Mouse (Mus musculus) forebrain, postnatal 0 days (tissue): Measurements from ENCODE around the gene Phactr2. TPM values are rescaled to one million over a fixed set of nuclear protein-coding genes. Genes with fewer than 3 reads are reported as not detected.

ENCODE experiments used
- ATAC-seq: fragments of 200-750 bp; cut with Nextera tagmentation; 2 replicates; pipeline ENCODE4 v1.8.0; 2017; ENCODE audit warnings: mild to moderate bottlenecking, moderate library complexity
- DNase-seq: peaks from one replicate; pipeline ENCODE4 v3.0.0-alpha.2; 2015
- H3K27ac ChIP-seq: fragments of 300-500 bp; sonication (generic); 2 replicates; pipeline ENCODE4 v1.5.1; 2014; ENCODE audit warnings: low read depth, mild to moderate bottlenecking, antibody characterized with exemption, low read length, moderate library complexity, mixed read lengths
- H3K27me3 ChIP-seq: fragments of 300-500 bp; sonication (generic); 2 replicates; pipeline ENCODE4 v1.6.1; 2014; ENCODE audit warnings: mild to moderate bottlenecking, low read length, mixed read lengths; ENCODE audit not compliant: insufficient read depth
- H3K36me3 ChIP-seq: fragments of 300-500 bp; sonication (generic); 2 replicates; pipeline ENCODE4 v1.6.1; 2014; ENCODE audit warnings: mild to moderate bottlenecking, moderate library complexity; ENCODE audit not compliant: insufficient read depth
- H3K4me1 ChIP-seq: fragments of 300-500 bp; sonication (generic); 2 replicates; pipeline ENCODE4 v1.6.1; 2014; ENCODE audit warnings: antibody characterized with exemption; ENCODE audit not compliant: insufficient read depth
- H3K4me2 ChIP-seq: fragments of 300-500 bp; sonication (generic); 2 replicates; pipeline ENCODE4 v1.6.1; 2014; ENCODE audit warnings: low read depth, mild to moderate bottlenecking, moderate library complexity
- H3K4me3 ChIP-seq: fragments of 300-500 bp; sonication (generic); 2 replicates; pipeline ENCODE4 v1.5.1; 2014; ENCODE audit warnings: low read depth, low read length, mixed read lengths
- H3K9ac ChIP-seq: fragments of 300-500 bp; sonication (generic); 2 replicates; pipeline ENCODE4 v1.6.1; 2014; ENCODE audit warnings: mild to moderate bottlenecking
- H3K9me3 ChIP-seq: fragments of 300-500 bp; sonication (generic); 2 replicates; pipeline ENCODE4 v1.6.1; 2016; ENCODE audit warnings: low read length
- CTCF ChIP-seq: sonication (generic); IDR thresholded peaks from 2 replicates; pipeline ENCODE4 v1.5.1; 2016; ENCODE audit warnings: antibody characterized with exemption, control low read depth, low read depth
- WGBS: fragments of 180-500 bp; shearing (Covaris S2); extraction: QIAGEN DNeasy Blood & Tissue Kit; methylation state at CpG from one replicate; pipeline ENCODE4 v1.1.7; 2014; 5-methylcytosine and 5-hydroxymethylcytosine counted together
- polyA plus RNA-seq: library from polyadenylated mRNA; unstranded; fragments of >200 nt; fragmentation: Nextera tagmentation; extraction: Ambion mirVana; gene quantifications from 2 replicates; pipeline ENCODE4 v1.2.1, GENCODE M21; 2015
- total RNA-seq: library from RNA; depleted of rRNA; stranded (reverse); fragments of >200 nt; gene quantifications from 2 replicates; pipeline ENCODE4 v1.2.3, GENCODE M21; 2014

Gene Phactr2
- total and polyA plus RNA-seq, 2 experiments from 2014 or later = 8.1 to 10.5 TPM

DNA sequence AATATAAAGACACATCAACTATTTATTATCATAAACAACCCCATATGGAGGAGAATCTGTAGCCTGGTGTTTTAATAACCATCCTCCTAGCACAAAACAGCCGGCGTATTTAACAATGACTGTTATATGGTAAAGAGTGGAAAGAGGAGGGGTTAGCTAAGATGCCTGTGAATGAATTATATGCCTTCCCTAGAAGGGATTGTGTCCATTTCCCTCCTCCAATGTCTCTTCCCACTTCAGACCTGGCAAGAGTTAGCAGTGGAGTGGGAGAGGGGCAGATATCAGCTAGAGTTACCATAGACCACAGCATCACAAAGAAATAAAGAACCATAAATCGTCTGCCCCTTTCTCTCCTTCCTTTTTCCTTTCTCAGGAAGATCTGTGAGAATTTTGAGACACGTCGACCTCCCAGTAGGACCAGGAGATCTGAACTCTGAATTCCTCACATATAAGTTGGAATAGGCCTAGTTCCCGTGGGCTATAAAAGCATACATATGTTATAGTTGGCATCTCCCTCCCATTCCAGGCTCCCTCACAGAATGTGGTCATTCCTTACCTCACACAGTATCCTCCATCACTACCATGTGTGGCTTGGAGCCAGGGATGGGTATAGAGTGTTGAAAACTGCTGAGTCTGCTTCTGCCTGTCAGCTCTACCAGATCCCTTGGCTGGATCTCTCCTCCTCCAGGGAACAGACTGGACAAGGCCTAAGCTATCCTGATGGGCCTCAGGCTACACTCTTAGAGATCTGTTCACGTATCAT is 25.7 kb downstream of the Phactr2 start:
- TF ChIP-seq CTCF = no peak
- no peak overlapping the region for H3K4me2 ChIP-seq
- no peak overlapping the region for H3K27ac ChIP-seq
- WGBS = 80% methylated on average over 7 of the region's 7 CpGs
- no peak overlapping the region for H3K4me3 ChIP-seq
- ATAC-seq (no peak), DNase-seq (no peak)
- H3K27me3 ChIP-seq = no peaks in the 10 kb centered on the region
- no peaks in the 10 kb centered on the region for H3K9me3 ChIP-seq
- no peaks in the 10 kb centered on the region for H3K36me3 ChIP-seq
- no peaks in the 10 kb centered on the region for H3K4me1 ChIP-seq
- H3K9ac ChIP-seq = no peak overlapping the region

DNA sequence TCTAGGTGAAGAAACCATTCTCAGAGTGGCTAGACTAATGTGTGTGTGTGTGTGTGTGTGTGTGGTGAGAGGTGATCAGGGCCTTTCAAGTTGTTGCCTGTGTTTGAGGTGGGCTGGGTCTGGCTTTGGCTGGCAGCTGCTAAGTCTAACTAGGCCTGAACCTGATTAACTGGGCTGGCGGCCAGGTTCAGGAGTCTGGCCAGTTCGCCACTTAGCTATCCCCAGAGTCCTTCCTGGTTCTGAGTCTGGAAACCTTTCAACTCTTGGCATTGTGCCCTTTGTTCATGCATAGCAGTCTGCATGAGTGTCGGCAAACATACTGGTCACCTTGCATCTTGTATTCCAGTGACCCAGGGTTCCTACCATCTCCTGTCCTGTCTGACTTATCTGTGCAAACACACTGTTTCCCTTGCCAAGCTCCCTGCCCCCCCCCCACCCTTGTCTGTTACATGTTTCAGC is 27.4 kb downstream of the Phactr2 start:
- WGBS = 27% methylated on average over 3 of the region's 3 CpGs
- H3K27ac ChIP-seq = no peak overlapping the region
- H3K4me3 ChIP-seq = no peak overlapping the region
- peak; percentile 45; the same call in 1 of the 2 replicates for ATAC-seq
- H3K4me2 ChIP-seq = no peak overlapping the region
- no peak for TF ChIP-seq CTCF
- H3K36me3 ChIP-seq = no peaks in the 10 kb centered on the region
- no peaks in the 10 kb centered on the region for H3K4me1 ChIP-seq
- no peak overlapping the region for H3K9ac ChIP-seq
- no peaks in the 10 kb centered on the region for H3K27me3 ChIP-seq
- DNase-seq = peak; percentile 34
- H3K9me3 ChIP-seq = no peaks in the 10 kb centered on the region

DNA sequence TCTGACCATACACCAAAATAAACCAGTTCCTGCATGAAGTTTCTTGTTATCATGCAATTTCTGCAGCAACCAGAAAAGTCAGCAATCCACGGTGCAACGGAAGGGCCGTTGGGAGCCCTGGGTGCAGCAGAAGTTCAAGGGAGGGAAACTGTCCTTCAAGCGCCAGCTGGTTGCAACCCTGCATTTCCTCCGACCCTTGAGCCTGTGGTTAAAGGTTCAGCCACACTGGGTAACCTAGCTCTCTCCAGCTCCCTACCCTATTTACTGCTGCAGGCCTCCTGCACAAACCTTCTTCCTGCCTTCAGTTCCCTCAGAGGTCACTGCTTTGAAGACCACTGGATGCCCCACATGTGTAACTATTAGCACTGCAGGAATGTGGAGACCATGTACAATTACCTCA is 30.0 kb downstream of the Phactr2 start:
- no peak for ATAC-seq
- TF ChIP-seq CTCF = no peak
- 90% methylated on average over 5 of the region's 5 CpGs for WGBS
- Histone ChIP-seq H3K36me3 (no peaks in the 10 kb centered on the region), H3K27ac (no peak overlapping the region), H3K4me3 (no peak overlapping the region), H3K9ac (no peak overlapping the region), H3K9me3 (no peaks in the 10 kb centered on the region), H3K27me3 (no peaks in the 10 kb centered on the region), H3K4me1 (no peaks in the 10 kb centered on the region), H3K4me2 (no peak overlapping the region)
- DNase-seq = no peak

DNA sequence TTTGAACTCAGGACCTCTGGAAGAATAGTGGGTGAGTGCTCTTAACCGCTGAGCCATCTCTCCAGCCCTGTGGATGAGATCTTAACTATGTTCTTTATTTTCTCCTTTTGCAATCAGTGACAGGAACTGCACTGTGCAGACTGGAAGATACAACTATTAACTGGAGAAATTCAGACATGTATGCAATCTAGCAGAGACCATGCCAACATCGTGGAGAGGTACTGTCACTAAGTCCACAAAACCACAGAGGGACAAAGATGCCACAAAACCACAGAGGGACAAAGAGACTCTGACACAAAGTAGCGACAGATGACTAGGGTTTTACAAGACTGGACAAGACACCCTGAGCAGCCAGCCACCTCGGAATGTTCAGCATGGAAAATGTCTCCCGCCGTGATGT is 30.6 kb downstream of the Phactr2 start:
- TF ChIP-seq CTCF = no peak
- Histone ChIP-seq H3K36me3 (no peaks in the 10 kb centered on the region), H3K4me1 (no peaks in the 10 kb centered on the region), H3K27ac (no peak overlapping the region), H3K9ac (no peak overlapping the region), H3K4me3 (no peak overlapping the region), H3K27me3 (no peaks in the 10 kb centered on the region), H3K4me2 (no peak overlapping the region), H3K9me3 (no peaks in the 10 kb centered on the region)
- no peak for DNase-seq
- ATAC-seq = no peak
- 87% methylated on average over 6 of the region's 6 CpGs for WGBS

DNA sequence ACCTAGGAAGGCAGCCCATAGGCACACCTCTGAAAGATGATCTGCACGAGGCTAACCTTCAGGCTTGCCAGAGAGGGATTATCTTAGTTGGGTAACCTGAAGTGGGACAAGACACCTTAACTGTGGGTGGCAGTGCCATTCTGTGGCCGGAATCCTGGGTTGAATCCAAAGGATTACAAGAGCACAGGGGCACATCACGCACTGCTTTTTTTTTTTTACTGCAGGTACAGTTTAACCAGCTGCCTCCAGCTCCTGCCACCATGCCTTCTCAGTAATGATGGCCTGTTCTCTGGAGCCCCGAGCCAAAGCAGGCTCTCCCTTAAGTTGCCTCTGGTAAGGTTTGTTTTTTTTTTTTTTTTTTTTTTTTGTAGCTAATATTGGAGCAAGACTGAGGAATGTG is 33.9 kb downstream of the Phactr2 start:
- H3K9ac ChIP-seq = no peak overlapping the region
- H3K36me3 ChIP-seq = no peaks in the 10 kb centered on the region
- ATAC-seq (no peak), DNase-seq (no peak)
- H3K4me1 ChIP-seq = no peaks in the 10 kb centered on the region
- no peak for TF ChIP-seq CTCF
- H3K27ac ChIP-seq = no peak overlapping the region
- 82% methylated on average over 4 of the region's 4 CpGs for WGBS
- H3K4me3 ChIP-seq = no peak overlapping the region
- no peaks in the 10 kb centered on the region for H3K27me3 ChIP-seq
- H3K4me2 ChIP-seq = no peak overlapping the region
- no peaks in the 10 kb centered on the region for H3K9me3 ChIP-seq

DNA sequence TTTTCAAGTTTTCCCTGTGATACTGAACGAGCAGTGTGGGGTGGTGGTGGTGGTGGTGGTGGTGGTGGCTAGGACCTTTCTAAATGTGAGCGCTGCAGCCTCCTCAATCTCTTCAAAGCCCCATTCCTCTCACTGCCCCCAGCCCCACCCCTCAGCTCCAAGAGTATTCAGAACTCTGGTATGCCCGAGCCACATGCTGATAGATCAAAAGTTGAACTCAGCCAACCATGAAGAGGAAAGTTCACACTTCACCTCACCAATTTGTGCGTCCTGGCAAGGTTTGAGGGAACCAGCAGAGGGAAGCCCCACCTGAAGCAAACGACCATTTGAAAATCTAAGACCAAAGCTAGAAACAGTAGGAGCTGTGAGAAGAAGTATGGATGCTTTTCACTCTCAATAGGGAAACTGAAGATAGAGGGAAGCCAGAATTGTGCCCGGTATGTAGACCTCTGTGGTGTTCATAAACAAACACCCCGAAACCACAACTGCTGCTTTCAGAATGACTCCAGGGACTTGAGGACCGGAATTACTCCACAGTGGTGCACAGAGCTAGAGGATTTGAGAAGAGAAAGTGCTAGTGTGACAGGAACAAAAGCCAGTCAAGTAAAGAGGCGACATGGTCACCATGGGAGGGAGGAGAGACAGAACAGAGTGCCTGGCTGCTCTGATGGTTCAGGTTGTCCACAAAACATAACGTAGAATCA is 35.9 kb downstream of the Phactr2 start:
- Histone ChIP-seq H3K27ac (no peak overlapping the region), H3K9ac (no peak overlapping the region), H3K4me1 (no peaks in the 10 kb centered on the region), H3K36me3 (no peaks in the 10 kb centered on the region), H3K4me2 (no peak overlapping the region), H3K27me3 (no peaks in the 10 kb centered on the region), H3K9me3 (no peaks in the 10 kb centered on the region), H3K4me3 (no peak overlapping the region)
- 56% methylated on average over 10 of the region's 10 CpGs for WGBS
- TF ChIP-seq CTCF = no peak
- ATAC-seq = no peak
- DNase-seq = no peak

DNA sequence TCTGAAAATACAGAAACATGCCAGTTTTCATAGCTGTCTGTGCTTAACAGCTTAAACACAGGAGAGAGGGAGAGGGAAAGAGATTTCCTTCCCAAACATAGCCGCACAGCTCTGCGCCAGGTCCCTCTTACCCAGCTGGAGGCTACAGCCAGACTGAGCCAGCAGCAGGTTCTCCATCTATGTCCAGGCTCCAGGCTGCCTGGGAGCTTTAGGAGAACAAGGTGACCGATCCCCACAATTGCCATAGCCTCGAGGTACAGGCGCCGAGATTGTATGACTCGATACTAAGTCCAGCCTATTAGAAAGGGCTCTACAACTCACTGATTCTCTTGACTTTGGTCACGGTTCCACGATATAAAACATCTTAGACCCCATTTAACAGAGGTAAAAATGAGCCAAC is 37.2 kb downstream of the Phactr2 start:
- Histone ChIP-seq H3K4me2 (no peak overlapping the region), H3K27ac (no peak overlapping the region), H3K9ac (no peak overlapping the region), H3K4me3 (no peak overlapping the region), H3K4me1 (no peaks in the 10 kb centered on the region), H3K27me3 (no peaks in the 10 kb centered on the region), H3K9me3 (no peaks in the 10 kb centered on the region), H3K36me3 (no peaks in the 10 kb centered on the region)
- 87% methylated on average over 9 of the region's 9 CpGs for WGBS
- TF ChIP-seq CTCF = no peak
- ATAC-seq (no peak), DNase-seq (no peak)
